Mouse (Mus musculus) v-Abl transformed pro-B cells (cell line): ENCODE data around the gene Spopl.
"Not testable (repeated sequence)": the region's sequence is repeated elsewhere in the genome, so short reads cannot be mapped to it uniquely, and the experiment has no call there.

Experiments used
- in situ Hi-C, 2 experiments: fragments of 400-800 bp; cut with MboI; formaldehyde crosslinking; loops; one replicate each; pipeline ENCODE4 v1.15.1; 2025; ENCODE audit not compliant: unreplicated experiment in 2 of 2

Spopl gene

GRCm38 (mm10) chr2:23571302-23572156 lies at the start of gene Spopl:
TSS of gene Spopl (minus strand) at chr2:23572106.
- in situ Hi-C loops: no loop called here

GRCm38 (mm10) chr2:23620128-23620527 lies 48.2 kb upstream of the Spopl start:
- in situ Hi-C loops: no loop called here

GRCm38 (mm10) chr2:23617989-23618388 lies 46.1 kb upstream of the Spopl start:
- in situ Hi-C loops: no loop called here

- in situ Hi-C loops: no loop called here
Observed at GRCm38 (mm10) chr2:23605391-23605790, 33.5 kb upstream of the Spopl start.

- in situ Hi-C loops: loop anchor here (10.0 to 25.0 kb wide), 4 partner anchors 274 to 1651 kb away; partner anchors contain the start of gene 4931423N10Rik (in 2 of the 2)
Observed at GRCm38 (mm10) chr2:23588769-23589168, 16.9 kb upstream of the Spopl start.

GRCm38 (mm10) chr2:23572157-23572532 lies 239 bp upstream of the Spopl start:
- in situ Hi-C loops: not testable (repeated sequence)

- in situ Hi-C loops: no loop called here
Observed at GRCm38 (mm10) chr2:23570563-23570962, 1.3 kb downstream of the Spopl start.

- in situ Hi-C loops: no loop called here
Observed at GRCm38 (mm10) chr2:23568775-23569174, 3.1 kb downstream of the Spopl start.

GRCm38 (mm10) chr2:23565081-23565801 lies 6.7 kb downstream of the Spopl start:
- in situ Hi-C loops: no loop called here

- in situ Hi-C loops: no loop called here
Observed at GRCm38 (mm10) chr2:23562898-23563297, 9.0 kb downstream of the Spopl start.

GRCm38 (mm10) chr2:23559186-23559585 lies 12.7 kb downstream of the Spopl start:
- in situ Hi-C loops: no loop called here

GRCm38 (mm10) chr2:23551235-23551634 lies 20.7 kb downstream of the Spopl start:
- in situ Hi-C loops: no loop called here

- in situ Hi-C loops: loop anchor here in 1 of 2 experiments (25.0 kb wide), 1 partner anchor 810 kb away; no protein-coding TSS in a partner anchor
Observed at GRCm38 (mm10) chr2:23547220-23547619, 24.7 kb downstream of the Spopl start.

GRCm38 (mm10) chr2:23539967-23540366 lies 31.9 kb downstream of the Spopl start:
- in situ Hi-C loops: loop anchor here in 1 of 2 experiments (25.0 kb wide), 1 partner anchor 803 kb away; no protein-coding TSS in a partner anchor

- in situ Hi-C loops: loop anchor here in 1 of 2 experiments (25.0 kb wide), 1 partner anchor 790 kb away; no protein-coding TSS in a partner anchor
Observed at GRCm38 (mm10) chr2:23527717-23528116, 44.2 kb downstream of the Spopl start.

GRCm38 (mm10) chr2:23505141-23505540 lies 66.8 kb downstream of the Spopl start:
- in situ Hi-C loops: no loop called here

GRCm38 (mm10) chr2:23481715-23482114 lies 90.2 kb downstream of the Spopl start:
- in situ Hi-C loops: no loop called here

GRCm38 (mm10) chr2:23467471-23467870 lies 104.4 kb downstream of the Spopl start:
- in situ Hi-C loops: no loop called here

GRCm38 (mm10) chr2:23457452-23457851 lies 114.5 kb downstream of the Spopl start:
- in situ Hi-C loops: no loop called here
